Mouse (Mus musculus): Measurements from ENCODE around the gene Lmx1b. TPM values are rescaled to one million over a fixed set of nuclear protein-coding genes. Genes with fewer than 3 reads are reported as not detected.

Lmx1b gene
- 0.07 TPM in 1 of 2 replicates, not detected in the other for polyA plus RNA-seq (2014; fragmentation: Nextera tagmentation; extraction: Ambion mirVana)

DNA sequence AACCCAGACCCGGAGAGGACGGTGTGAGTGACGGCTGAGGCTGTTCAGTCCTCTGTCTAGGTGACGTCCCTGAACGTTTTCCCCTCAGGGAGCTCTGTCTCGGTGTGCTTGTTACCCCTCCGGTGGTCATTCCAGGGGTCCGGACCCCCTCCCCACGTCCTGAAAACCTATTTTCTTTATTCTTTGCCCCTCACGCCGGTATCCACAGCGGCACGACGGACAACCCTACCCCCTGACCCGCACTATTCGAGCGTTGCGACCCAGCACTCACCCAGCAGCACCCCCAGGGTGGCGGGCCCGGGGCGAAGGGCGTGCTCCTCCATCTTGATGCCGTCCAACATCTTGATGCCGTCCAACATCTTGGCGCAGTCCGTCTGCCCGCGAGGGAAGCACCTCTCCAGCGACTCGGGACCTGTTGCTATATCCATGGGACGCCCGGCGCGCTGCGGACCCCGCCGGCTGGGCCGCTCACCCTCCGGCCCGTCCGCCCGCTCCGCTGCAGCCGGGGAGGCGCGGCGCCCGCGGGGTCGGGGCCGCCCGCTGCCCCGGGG is at the start of gene Lmx1b:
TSS of gene Lmx1b (minus strand) at position 341 of the 551 bp plus-strand sequence.
- ATAC-seq (ENCODE audit: insufficient number of reproducible peaks, insufficient read depth, low FRiP score, low read depth): no peak
- Histone ChIP-seq H3K27ac (replicated peaks in 1 of 2; ENCODE audit: control insufficient read depth in 1 of 2, insufficient read depth in 1 of 2, low read depth in 2 of 2, low read length in 2 of 2) (no peak within 1 kb of the TSS), H3K4me3 (ENCODE audit: control insufficient read depth in 1 of 2, insufficient read depth in 1 of 2, low read depth in 1 of 2, low read length in 2 of 2) (peak within 1 kb of the TSS; percentile 32 to 43), H3K9me3 (ENCODE audit: control insufficient read depth, low read length) (no peaks in the 10 kb centered on the region), H3K4me2 (ENCODE audit: low read length) (peak within 1 kb of the TSS; percentile 77), H3K9ac (ENCODE audit: low read length) (peak within 1 kb of the TSS; percentile 48; the same call in 1 of the 2 replicates), H3K4me1 (ENCODE audit: control insufficient read depth in 2 of 2, insufficient read depth in 2 of 2, low read length in 2 of 2) (peaks cover 2 to 21% of the 10 kb centered on the region in 2 experiments; a peak in 3 of 4 replicates), H3K27me3 (ENCODE audit: control insufficient read depth, insufficient read depth, low read length) (peaks cover 93% of the 10 kb centered on the region), H3K36me3 (ENCODE audit: control insufficient read depth, insufficient read depth, low read length) (no peaks in the 10 kb centered on the region)
- WGBS: 2% methylated on average over 52 of the region's 53 CpGs

DNA sequence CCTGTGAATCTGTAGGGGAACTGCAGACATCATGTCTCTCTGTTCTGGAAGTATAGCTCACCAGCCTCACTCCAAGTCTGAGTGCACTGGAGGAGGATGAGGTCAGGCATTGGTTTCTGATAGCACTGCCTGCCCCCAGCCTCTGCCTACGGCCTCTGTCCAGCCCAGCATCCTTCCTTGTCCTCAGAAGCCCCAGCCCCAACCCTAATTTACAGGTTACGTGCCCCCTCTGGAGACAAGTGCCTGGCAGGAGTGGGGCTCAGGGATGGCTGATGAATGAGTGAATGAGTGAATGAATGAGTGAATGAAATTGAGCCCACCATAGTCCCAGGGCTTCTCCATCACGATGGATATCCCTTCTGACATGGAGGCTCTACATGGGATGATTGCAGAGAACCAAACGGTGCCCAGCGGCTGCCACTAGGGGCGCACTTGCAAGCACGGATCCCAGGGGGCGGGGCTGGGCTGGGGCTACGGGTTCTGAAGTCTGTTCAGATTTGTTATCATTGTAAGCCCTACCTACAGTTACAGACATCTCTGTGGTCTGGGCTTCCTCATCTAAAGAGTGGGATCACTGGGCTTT is 49.7 kb upstream of the Lmx1b start:
- Histone ChIP-seq H3K4me2 (ENCODE audit: low read length) (no peak overlapping the region), H3K9me3 (ENCODE audit: control insufficient read depth, low read length) (no peaks in the 10 kb centered on the region), H3K4me3 (ENCODE audit: control insufficient read depth in 1 of 2, insufficient read depth in 1 of 2, low read depth in 1 of 2, low read length in 2 of 2) (no peak overlapping the region), H3K4me1 (ENCODE audit: control insufficient read depth in 2 of 2, insufficient read depth in 2 of 2, low read length in 2 of 2) (peaks cover 4 to 6% of the 10 kb centered on the region in 2 experiments; a peak in 2 of 4 replicates), H3K27ac (replicated peaks in 1 of 2; ENCODE audit: control insufficient read depth in 1 of 2, insufficient read depth in 1 of 2, low read depth in 2 of 2, low read length in 2 of 2) (no peak overlapping the region), H3K36me3 (ENCODE audit: control insufficient read depth, insufficient read depth, low read length) (no peaks in the 10 kb centered on the region), H3K27me3 (ENCODE audit: control insufficient read depth, insufficient read depth, low read length) (peaks cover 15% of the 10 kb centered on the region), H3K9ac (ENCODE audit: low read length) (no peak overlapping the region)
- no peak for ATAC-seq (ENCODE audit: insufficient number of reproducible peaks, insufficient read depth, low FRiP score, low read depth)
- 26% methylated on average over 9 of the region's 9 CpGs for WGBS

DNA sequence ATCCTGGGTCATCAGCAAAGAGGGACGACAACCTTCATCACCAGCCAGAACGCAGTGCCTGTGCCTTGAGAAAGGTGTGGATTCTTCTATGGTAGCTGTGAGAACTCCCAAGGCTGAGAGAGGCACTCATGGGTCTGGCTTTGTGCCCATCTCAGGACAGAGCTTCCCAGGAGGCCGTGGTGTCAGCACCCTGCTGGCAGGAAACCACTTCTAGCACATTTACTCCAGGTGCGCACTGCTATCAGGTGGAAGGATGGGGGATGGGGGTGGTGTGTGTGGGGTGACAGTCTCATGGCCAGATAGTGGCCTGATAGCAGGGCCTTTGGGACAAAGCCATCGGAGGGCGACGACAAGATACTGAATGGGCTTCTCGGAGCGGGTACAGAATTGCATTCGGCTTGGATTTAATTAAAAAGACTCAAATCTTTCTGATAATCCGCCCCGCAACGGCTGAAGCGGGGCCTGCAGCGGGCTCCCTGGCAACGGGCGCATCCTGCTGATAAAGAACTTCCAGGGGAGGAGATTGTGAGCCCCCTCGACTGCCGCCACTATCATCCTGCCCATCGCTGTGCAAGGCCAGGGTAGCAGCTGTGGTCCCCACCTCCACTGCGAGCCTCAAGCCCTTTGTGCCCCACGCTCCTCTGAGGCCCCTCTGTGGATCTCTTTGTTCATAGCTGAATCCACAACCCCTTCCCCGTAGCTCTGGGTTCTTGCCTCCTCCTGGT is 49.0 kb upstream of the Lmx1b start:
- H3K9ac ChIP-seq (ENCODE audit: low read length): no peak overlapping the region
- no peak overlapping the region for H3K4me2 ChIP-seq (ENCODE audit: low read length)
- H3K4me1 ChIP-seq (ENCODE audit: control insufficient read depth in 2 of 2, insufficient read depth in 2 of 2, low read length in 2 of 2): peaks cover 4 to 6% of the 10 kb centered on the region in 2 experiments; a peak in 2 of 4 replicates
- H3K27me3 ChIP-seq (ENCODE audit: control insufficient read depth, insufficient read depth, low read length): peaks cover 16% of the 10 kb centered on the region
- 29% methylated on average over 23 of the region's 23 CpGs for WGBS
- H3K4me3 ChIP-seq (ENCODE audit: control insufficient read depth in 1 of 2, insufficient read depth in 1 of 2, low read depth in 1 of 2, low read length in 2 of 2): no peak overlapping the region
- ATAC-seq (ENCODE audit: insufficient number of reproducible peaks, insufficient read depth, low FRiP score, low read depth): no peak
- no peaks in the 10 kb centered on the region for H3K9me3 ChIP-seq (ENCODE audit: control insufficient read depth, low read length)
- no peaks in the 10 kb centered on the region for H3K36me3 ChIP-seq (ENCODE audit: control insufficient read depth, insufficient read depth, low read length)
- no peak overlapping the region for H3K27ac ChIP-seq (replicated peaks in 1 of 2; ENCODE audit: control insufficient read depth in 1 of 2, insufficient read depth in 1 of 2, low read depth in 2 of 2, low read length in 2 of 2)

DNA sequence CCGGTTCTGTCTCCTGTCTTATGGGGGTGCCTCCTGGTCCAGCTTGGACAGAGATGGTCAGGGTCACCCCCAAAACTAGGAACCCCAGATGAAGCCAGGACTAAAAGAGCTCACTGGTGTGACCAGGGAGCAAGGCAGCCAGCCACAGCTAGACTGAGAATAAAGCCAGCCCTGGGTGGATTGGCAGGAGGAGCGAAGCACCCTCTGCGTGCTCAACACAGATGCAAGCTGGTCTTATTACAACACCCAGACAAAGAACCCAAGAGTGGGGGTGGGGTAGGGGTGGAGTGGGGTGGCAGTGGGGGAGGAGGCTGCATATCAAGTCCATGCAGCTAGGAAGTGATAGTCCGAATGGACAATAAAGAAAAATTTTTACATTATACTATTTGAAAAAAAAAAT is 43.3 kb upstream of the Lmx1b start:
- 74% methylated on average over 4 of the region's 4 CpGs for WGBS
- no peak overlapping the region for H3K9ac ChIP-seq (ENCODE audit: low read length)
- no peak overlapping the region for H3K4me3 ChIP-seq (ENCODE audit: control insufficient read depth in 1 of 2, insufficient read depth in 1 of 2, low read depth in 1 of 2, low read length in 2 of 2)
- peaks cover 19% of the 10 kb centered on the region for H3K27me3 ChIP-seq (ENCODE audit: control insufficient read depth, insufficient read depth, low read length)
- no peak for ATAC-seq (ENCODE audit: insufficient number of reproducible peaks, insufficient read depth, low FRiP score, low read depth)
- no peaks in the 10 kb centered on the region for H3K9me3 ChIP-seq (ENCODE audit: control insufficient read depth, low read length)
- H3K36me3 ChIP-seq (ENCODE audit: control insufficient read depth, insufficient read depth, low read length): no peaks in the 10 kb centered on the region
- no peak overlapping the region for H3K4me2 ChIP-seq (ENCODE audit: low read length)
- no peaks in the 10 kb centered on the region for H3K4me1 ChIP-seq (ENCODE audit: control insufficient read depth in 2 of 2, insufficient read depth in 2 of 2, low read length in 2 of 2)
- H3K27ac ChIP-seq (replicated peaks in 1 of 2; ENCODE audit: control insufficient read depth in 1 of 2, insufficient read depth in 1 of 2, low read depth in 2 of 2, low read length in 2 of 2): no peak overlapping the region

DNA sequence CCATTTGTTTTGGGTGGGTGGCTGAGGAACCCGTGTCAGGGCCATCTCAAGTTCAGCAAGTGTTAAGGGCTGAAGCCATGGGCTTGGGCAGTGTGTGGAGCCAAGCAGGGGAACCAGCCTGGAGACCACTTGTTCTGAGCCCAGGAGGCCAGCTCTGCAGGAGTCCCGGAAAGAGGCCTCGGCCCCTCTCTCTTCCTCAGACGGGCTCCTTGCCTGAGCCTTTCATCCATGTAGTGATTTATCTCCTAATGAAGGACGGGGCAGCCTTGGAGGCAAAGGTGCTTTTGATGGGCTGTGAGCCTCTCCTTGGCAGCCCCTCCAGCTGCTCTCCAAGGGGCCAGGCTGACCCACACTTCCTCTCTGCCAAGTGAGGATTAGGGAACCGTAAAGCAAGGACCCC is 42.8 kb upstream of the Lmx1b start:
- H3K4me2 ChIP-seq (ENCODE audit: low read length): no peak overlapping the region
- 37% methylated on average over 6 of the region's 6 CpGs for WGBS

DNA sequence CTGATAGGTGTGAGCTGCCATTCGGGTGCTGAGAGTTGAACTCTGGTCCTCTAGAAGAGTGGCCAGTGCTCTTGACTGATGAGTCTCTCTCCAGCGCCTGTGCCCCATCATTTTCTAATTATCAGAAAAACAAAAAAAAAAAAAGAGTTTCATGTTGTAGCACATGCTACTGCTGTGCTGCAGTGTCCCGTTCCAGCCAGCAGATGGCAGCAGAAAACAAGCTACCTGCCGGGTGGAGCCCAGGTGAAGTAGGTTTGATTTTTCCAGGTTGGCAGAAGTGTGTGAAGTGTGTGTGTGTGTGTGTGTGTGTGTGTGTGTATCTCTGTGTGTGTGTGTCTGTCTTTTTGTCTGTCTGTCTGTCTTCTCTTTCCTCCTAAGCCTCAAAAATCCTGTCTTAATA is 41.9 kb upstream of the Lmx1b start:
- no peak for ATAC-seq (ENCODE audit: insufficient number of reproducible peaks, insufficient read depth, low FRiP score, low read depth)
- Histone ChIP-seq H3K9ac (ENCODE audit: low read length) (no peak overlapping the region), H3K36me3 (ENCODE audit: control insufficient read depth, insufficient read depth, low read length) (no peaks in the 10 kb centered on the region), H3K27me3 (ENCODE audit: control insufficient read depth, insufficient read depth, low read length) (peaks cover 11% of the 10 kb centered on the region; the same call in 1 of the 2 replicates), H3K4me2 (ENCODE audit: low read length) (no peak overlapping the region), H3K27ac (replicated peaks in 1 of 2; ENCODE audit: control insufficient read depth in 1 of 2, insufficient read depth in 1 of 2, low read depth in 2 of 2, low read length in 2 of 2) (no peak overlapping the region), H3K4me3 (ENCODE audit: control insufficient read depth in 1 of 2, insufficient read depth in 1 of 2, low read depth in 1 of 2, low read length in 2 of 2) (no peak overlapping the region), H3K4me1 (ENCODE audit: control insufficient read depth in 2 of 2, insufficient read depth in 2 of 2, low read length in 2 of 2) (no peaks in the 10 kb centered on the region; a peak in 1 of 4 replicates), H3K9me3 (ENCODE audit: control insufficient read depth, low read length) (no peaks in the 10 kb centered on the region)
- WGBS: 15% methylated on average over 4 of the region's 4 CpGs

More for the DNA sequence above, 42.8 kb upstream of the Lmx1b start:
- Histone ChIP-seq H3K9me3 (ENCODE audit: control insufficient read depth, low read length) (no peaks in the 10 kb centered on the region), H3K27me3 (ENCODE audit: control insufficient read depth, insufficient read depth, low read length) (peaks cover 14% of the 10 kb centered on the region), H3K9ac (ENCODE audit: low read length) (no peak overlapping the region), H3K4me1 (ENCODE audit: control insufficient read depth in 2 of 2, insufficient read depth in 2 of 2, low read length in 2 of 2) (no peaks in the 10 kb centered on the region), H3K36me3 (ENCODE audit: control insufficient read depth, insufficient read depth, low read length) (no peaks in the 10 kb centered on the region), H3K27ac (replicated peaks in 1 of 2; ENCODE audit: control insufficient read depth in 1 of 2, insufficient read depth in 1 of 2, low read depth in 2 of 2, low read length in 2 of 2) (no peak overlapping the region), H3K4me3 (ENCODE audit: control insufficient read depth in 1 of 2, insufficient read depth in 1 of 2, low read depth in 1 of 2, low read length in 2 of 2) (no peak overlapping the region)
- ATAC-seq (ENCODE audit: insufficient number of reproducible peaks, insufficient read depth, low FRiP score, low read depth): no peak

DNA sequence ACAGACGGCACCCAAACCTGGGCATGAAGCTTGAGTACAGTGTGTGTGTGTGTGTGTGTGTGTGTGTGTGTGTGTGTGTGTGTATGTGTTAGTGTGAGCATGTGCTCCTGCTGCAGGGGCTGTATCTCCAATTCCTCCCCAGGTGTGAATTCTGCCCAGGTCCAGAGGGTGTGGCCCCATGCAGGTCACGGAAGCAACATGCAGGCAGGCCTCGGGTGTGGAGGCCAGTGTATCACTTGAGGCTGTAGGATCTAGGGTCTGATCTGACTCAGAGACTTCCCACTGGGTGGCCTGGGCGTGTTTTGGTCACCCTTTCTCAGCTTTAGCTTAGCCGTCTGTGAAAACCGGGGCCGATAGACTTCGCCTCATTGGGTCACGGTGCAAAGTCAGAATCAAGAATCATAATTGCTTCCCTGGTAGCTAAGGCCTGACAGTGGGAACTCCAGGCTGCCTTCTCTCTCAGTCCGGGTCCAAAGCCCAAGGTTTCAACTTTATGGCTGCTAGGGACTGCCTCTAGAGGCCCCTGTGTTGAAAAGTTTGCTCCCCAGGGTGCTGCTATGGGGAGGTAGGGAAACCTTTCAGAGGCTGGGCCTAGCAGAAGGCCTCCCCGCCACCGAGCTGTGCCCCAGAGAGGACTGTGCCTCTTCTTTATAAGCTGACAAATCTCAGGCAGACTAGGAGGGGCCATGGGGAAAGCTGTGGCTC is 38.8 kb upstream of the Lmx1b start:
- H3K27ac ChIP-seq (replicated peaks in 1 of 2; ENCODE audit: control insufficient read depth in 1 of 2, insufficient read depth in 1 of 2, low read depth in 2 of 2, low read length in 2 of 2): no peak overlapping the region
- no peak overlapping the region for H3K4me2 ChIP-seq (ENCODE audit: low read length)
- no peaks in the 10 kb centered on the region for H3K9me3 ChIP-seq (ENCODE audit: control insufficient read depth, low read length)
- WGBS: 72% methylated on average over 12 of the region's 12 CpGs
- no peak overlapping the region for H3K4me3 ChIP-seq (ENCODE audit: control insufficient read depth in 1 of 2, insufficient read depth in 1 of 2, low read depth in 1 of 2, low read length in 2 of 2)
- no peak overlapping the region for H3K9ac ChIP-seq (ENCODE audit: low read length)
- peaks cover 8% of the 10 kb centered on the region; the same call in 1 of the 2 replicates for H3K27me3 ChIP-seq (ENCODE audit: control insufficient read depth, insufficient read depth, low read length)
- H3K4me1 ChIP-seq (ENCODE audit: control insufficient read depth in 2 of 2, insufficient read depth in 2 of 2, low read length in 2 of 2): no peaks in the 10 kb centered on the region; a peak in 1 of 4 replicates
- H3K36me3 ChIP-seq (ENCODE audit: control insufficient read depth, insufficient read depth, low read length): no peaks in the 10 kb centered on the region
- ATAC-seq (ENCODE audit: insufficient number of reproducible peaks, insufficient read depth, low FRiP score, low read depth): no peak; the same call in 1 of the 2 replicates

Data from heart, embryonic 14.5 days (tissue).